Mouse (Mus musculus) kidney, embryonic 14.5 days (tissue): ENCODE results near the gene Gm45015. TPM values are rescaled to one million over a fixed set of nuclear protein-coding genes. Genes with fewer than 3 reads are reported as not detected.
"Not testable (repeated sequence)": the region's sequence is repeated elsewhere in the genome, so short reads cannot be mapped to it uniquely, and the experiment has no call there.

ENCODE experiments used
- ATAC-seq: fragments of 200-750 bp; cut with Nextera tagmentation; 2 replicates; pipeline ENCODE4 v1.8.0; 2017; ENCODE audit warnings: moderate number of reproducible peaks, mild to moderate bottlenecking, moderate TSS enrichment, moderate library complexity; ENCODE audit not compliant: low FRiP score, low TSS enrichment
- H3K27ac ChIP-seq: fragments of 300-500 bp; sonication (generic); 2 replicates; pipeline ENCODE4 v1.5.1; 2014; ENCODE audit warnings: low read depth, mild to moderate bottlenecking, low read length, moderate library complexity, mixed read lengths
- H3K27me3 ChIP-seq: fragments of 300-500 bp; sonication (generic); 2 replicates; pipeline ENCODE4 v1.6.1; 2014; ENCODE audit warnings: mild to moderate bottlenecking, low read length; ENCODE audit not compliant: control insufficient read depth, insufficient read depth
- H3K36me3 ChIP-seq: fragments of 300-500 bp; sonication (generic); 2 replicates; pipeline ENCODE4 v1.6.1; 2014; ENCODE audit warnings: low read length, mixed read lengths; ENCODE audit not compliant: control insufficient read depth, insufficient read depth
- H3K4me1 ChIP-seq: fragments of 300-500 bp; sonication (generic); 2 replicates; pipeline ENCODE4 v1.6.1; 2014; ENCODE audit warnings: low read length, mixed read lengths; ENCODE audit not compliant: control insufficient read depth, insufficient read depth
- H3K4me2 ChIP-seq: fragments of 300-500 bp; sonication (generic); replicated peaks from 2 replicates; pipeline ENCODE4 v1.6.1; 2014; ENCODE audit warnings: low read depth, mild to moderate bottlenecking, low read length
- H3K4me3 ChIP-seq: fragments of 300-500 bp; sonication (generic); 2 replicates; pipeline ENCODE4 v1.5.1; 2014; ENCODE audit warnings: mild to moderate bottlenecking, low read length
- H3K9ac ChIP-seq: fragments of 300-500 bp; sonication (generic); 2 replicates; pipeline ENCODE4 v1.6.1; 2014; ENCODE audit warnings: low read depth, mild to moderate bottlenecking, low read length, moderate library complexity
- H3K9me3 ChIP-seq: fragments of 300-500 bp; sonication (generic); 2 replicates; pipeline ENCODE4 v1.6.1; 2016; ENCODE audit warnings: low read length; ENCODE audit not compliant: control insufficient read depth
- WGBS: fragments of 180-500 bp; shearing (Covaris S2); extraction: QIAGEN DNeasy Blood & Tissue Kit; methylation state at CpG from one replicate; pipeline ENCODE4 v1.1.7; 2014; 5-methylcytosine and 5-hydroxymethylcytosine counted together
- polyA plus RNA-seq: library from polyadenylated mRNA; unstranded; fragments of >200 nt; fragmentation: Nextera tagmentation; extraction: Ambion mirVana; gene quantifications from 2 replicates; pipeline ENCODE4 v1.2.1, GENCODE M21; 2014

Gene Gm45015
- polyA plus RNA-seq, 1 experiment from 2014 or later, result not detected

- Histone ChIP-seq H3K9ac (peak within 1 kb of the TSS; percentile 65), H3K4me1 (no peaks in the 10 kb centered on the region), H3K4me2 (peak within 1 kb of the TSS; percentile 40), H3K27me3 (no peaks in the 10 kb centered on the region), H3K4me3 (peak within 1 kb of the TSS; percentile 57), H3K36me3 (no peaks in the 10 kb centered on the region), H3K9me3 (no peaks in the 10 kb centered on the region), H3K27ac (peak within 1 kb of the TSS; percentile 30; the same call in 1 of the 2 replicates)
- WGBS, result 30% methylated on average over 37 of the region's 37 CpGs
- ATAC-seq, result peak; percentile 98
Measured at GRCm38 (mm10) chrX:73342483-73342895, 5.8 kb upstream of the Gm45015 start, which contains the start of gene Zfp275. TSS of gene Zfp275 (plus strand) at chrX:73342621.

DNA sequence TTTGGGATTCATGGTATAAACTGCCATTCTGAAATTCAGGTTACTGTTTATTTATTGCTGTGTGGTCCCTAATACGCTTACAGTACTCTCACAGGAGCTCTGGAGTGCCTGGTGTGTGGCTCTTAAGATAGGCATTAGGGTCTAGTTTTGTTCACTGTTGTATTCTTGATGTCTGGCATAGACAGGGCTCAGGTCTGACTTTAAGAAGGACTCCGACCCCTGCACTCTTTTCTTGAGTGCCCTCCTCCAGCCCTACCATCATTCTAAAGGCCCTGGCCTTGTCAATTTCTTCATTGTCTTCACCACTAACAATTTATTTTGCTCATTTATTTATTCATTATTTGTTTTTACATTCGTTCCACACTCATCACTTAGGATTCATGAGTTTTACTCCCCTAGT is 5.4 kb upstream of the Gm45015 start:
- Histone ChIP-seq H3K9ac (no peak overlapping the region), H3K4me3 (peak overlapping the region; percentile 57; the same call in 1 of the 2 replicates), H3K4me2 (peak overlapping the region; percentile 21), H3K9me3 (no peaks in the 10 kb centered on the region), H3K27ac (no peak overlapping the region), H3K27me3 (no peaks in the 10 kb centered on the region), H3K36me3 (no peaks in the 10 kb centered on the region), H3K4me1 (no peaks in the 10 kb centered on the region)
- WGBS, result 31% methylated on average over 3 of the region's 3 CpGs
- peak; percentile 37; the same call in 1 of the 2 replicates for ATAC-seq

GRCm38 (mm10) chrX:73341473-73341872 is 4.8 kb upstream of the Gm45015 start:
- Histone ChIP-seq H3K27ac (no peak overlapping the region), H3K36me3 (no peaks in the 10 kb centered on the region), H3K9me3 (no peaks in the 10 kb centered on the region), H3K4me2 (no peak overlapping the region), H3K4me1 (no peaks in the 10 kb centered on the region), H3K9ac (no peak overlapping the region), H3K27me3 (no peaks in the 10 kb centered on the region), H3K4me3 (no peak overlapping the region)
- ATAC-seq, result no peak
- 50% methylated on average over 1 of the region's 1 CpGs for WGBS

- Histone ChIP-seq H3K27ac (no peak overlapping the region), H3K36me3 (no peaks in the 10 kb centered on the region), H3K9me3 (no peaks in the 10 kb centered on the region), H3K9ac (no peak overlapping the region), H3K4me1 (no peaks in the 10 kb centered on the region), H3K4me3 (no peak overlapping the region), H3K4me2 (no peak overlapping the region), H3K27me3 (no peaks in the 10 kb centered on the region)
- ATAC-seq, result no peak
Measured at GRCm38 (mm10) chrX:73333548-73333947, 3.1 kb downstream of the Gm45015 start.

GRCm38 (mm10) chrX:73327215-73327614 is 9.4 kb downstream of the Gm45015 start:
- H3K4me2 ChIP-seq, result no peak overlapping the region

GRCm38 (mm10) chrX:73321029-73321428 is 15.6 kb downstream of the Gm45015 start:
- no peaks in the 10 kb centered on the region for H3K4me1 ChIP-seq
- H3K9ac ChIP-seq, result no peak overlapping the region
- H3K4me2 ChIP-seq, result no peak overlapping the region
- H3K36me3 ChIP-seq, result no peaks in the 10 kb centered on the region
- H3K4me3 ChIP-seq, result no peak overlapping the region
- no peak overlapping the region for H3K27ac ChIP-seq
- ATAC-seq, result no peak
- no peaks in the 10 kb centered on the region for H3K27me3 ChIP-seq
- WGBS, result 78% methylated on average over 3 of the region's 3 CpGs
- H3K9me3 ChIP-seq, result no peaks in the 10 kb centered on the region

More at GRCm38 (mm10) chrX:73327215-73327614, 9.4 kb downstream of the Gm45015 start:
- Histone ChIP-seq H3K36me3 (no peaks in the 10 kb centered on the region), H3K27me3 (no peaks in the 10 kb centered on the region; the same call in 1 of the 2 replicates), H3K27ac (no peak overlapping the region), H3K9ac (no peak overlapping the region), H3K9me3 (no peaks in the 10 kb centered on the region), H3K4me3 (no peak overlapping the region), H3K4me1 (no peaks in the 10 kb centered on the region)
- 84% methylated on average over 2 of the region's 2 CpGs for WGBS
- ATAC-seq, result no peak

DNA sequence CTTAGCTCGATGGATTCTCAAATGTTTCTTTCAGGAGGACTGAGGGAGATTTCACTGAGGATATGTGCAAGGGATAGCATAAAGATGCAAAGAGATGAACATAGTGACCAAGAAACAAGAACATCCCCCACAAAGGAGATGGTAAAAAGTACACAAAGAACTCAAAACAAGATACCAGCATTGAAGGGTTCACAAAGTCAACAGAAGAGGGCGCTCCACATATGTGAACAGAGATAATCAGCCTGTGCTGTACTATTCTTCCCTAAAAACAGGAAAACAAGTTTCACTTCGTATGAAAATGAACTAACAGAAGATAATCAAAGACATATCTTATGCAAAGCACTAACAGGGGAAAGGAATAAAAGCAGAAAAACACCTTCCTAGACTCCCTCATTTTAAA is 24.1 kb downstream of the Gm45015 start:
- ATAC-seq, result no peak
- no peaks in the 10 kb centered on the region for H3K27me3 ChIP-seq
- no peak overlapping the region for H3K4me2 ChIP-seq
- WGBS, result 43% methylated on average over 3 of the region's 3 CpGs
- no peaks in the 10 kb centered on the region for H3K36me3 ChIP-seq
- H3K9me3 ChIP-seq, result no peaks in the 10 kb centered on the region
- no peak overlapping the region for H3K4me3 ChIP-seq
- H3K9ac ChIP-seq, result no peak overlapping the region
- H3K4me1 ChIP-seq, result no peaks in the 10 kb centered on the region
- no peak overlapping the region for H3K27ac ChIP-seq

- not testable (repeated sequence) for ATAC-seq, H3K36me3 ChIP-seq, H3K9ac ChIP-seq, H3K4me3 ChIP-seq, H3K4me1 ChIP-seq, H3K27ac ChIP-seq, H3K27me3 ChIP-seq, H3K9me3 ChIP-seq, H3K4me2 ChIP-seq
- 72% methylated on average over 8 of the region's 10 CpGs for WGBS
Measured at GRCm38 (mm10) chrX:73295745-73296144, 40.9 kb downstream of the Gm45015 start.

- not testable (repeated sequence) for ATAC-seq, H3K4me2 ChIP-seq, H3K27ac ChIP-seq, H3K36me3 ChIP-seq, H3K4me1 ChIP-seq, H3K9ac ChIP-seq, H3K4me3 ChIP-seq, H3K27me3 ChIP-seq, H3K9me3 ChIP-seq
- WGBS, result 87% methylated on average over 13 of the region's 17 CpGs
Measured at GRCm38 (mm10) chrX:73292876-73293275, 43.8 kb downstream of the Gm45015 start, which contains the start of the genes Xlr5a and Xlr5c. TSS of gene Xlr5a (minus strand) at chrX:73292976. TSS of gene Xlr5c (minus strand) at chrX:73292976.
